Mouse (Mus musculus) testis, adult 2 months (tissue): ENCODE results near the gene Igf1r. TPM values are rescaled to one million over a fixed set of nuclear protein-coding genes. Genes with fewer than 3 reads are reported as not detected.

ENCODE experiments used
- H3K27ac ChIP-seq: fragments of 200-500 bp; 2 replicates; pipeline ENCODE4 v1.5.1; 2012; ENCODE audit warnings: low read depth, low read length; ENCODE audit not compliant: control insufficient read depth, insufficient read depth
- H3K27me3 ChIP-seq: fragments of 200-500 bp; 2 replicates; pipeline ENCODE4 v1.6.1; 2012; ENCODE audit warnings: mild to moderate bottlenecking, low read length, moderate library complexity; ENCODE audit not compliant: control insufficient read depth, insufficient read depth
- H3K36me3 ChIP-seq: fragments of 200-500 bp; 2 replicates; pipeline ENCODE4 v1.6.1; 2012; ENCODE audit warnings: mild to moderate bottlenecking, low read length; ENCODE audit not compliant: control insufficient read depth, insufficient read depth
- H3K4me1 ChIP-seq: fragments of 200-500 bp; 2 replicates; pipeline ENCODE4 v1.6.1; 2012; ENCODE audit warnings: low read length; ENCODE audit not compliant: control insufficient read depth, insufficient read depth
- H3K4me3 ChIP-seq: fragments of 200-500 bp; 2 replicates; pipeline ENCODE4 v1.5.1; 2012; ENCODE audit warnings: low read depth, mild to moderate bottlenecking, low read length, moderate library complexity, mixed read lengths; ENCODE audit not compliant: control insufficient read depth
- CTCF ChIP-seq: fragments of 200-500 bp; IDR thresholded peaks from 2 replicates; pipeline ENCODE4 v1.5.1; 2012; ENCODE audit warnings: low read depth, mild to moderate bottlenecking, inconsistent platforms, low read length, moderate library complexity; ENCODE audit not compliant: control insufficient read depth, insufficient read depth, insufficient replicate concordance
- POLR2A ChIP-seq: fragments of 200-500 bp; IDR thresholded peaks from 2 replicates; pipeline ENCODE4 v1.6.1; 2012; ENCODE audit warnings: low read depth, mild to moderate bottlenecking, inconsistent platforms, low read length, moderate library complexity; ENCODE audit not compliant: control insufficient read depth
- polyA plus RNA-seq: library from polyadenylated mRNA; depleted of rRNA; stranded (reverse); fragments of >200 nt; gene quantifications from 2 replicates; pipeline ENCODE4 v1.2.3, GENCODE M21; 2012

The Igf1r gene
- polyA plus RNA-seq, 1 experiment = 4.2 TPM

- no peaks in the 10 kb centered on the region for H3K27me3 ChIP-seq
- H3K27ac ChIP-seq = no peak overlapping the region
- no peak overlapping the region for H3K4me3 ChIP-seq
- TF ChIP-seq POLR2A (no peak), CTCF (no peak)
- no peaks in the 10 kb centered on the region; the same call in 1 of the 2 replicates for H3K4me1 ChIP-seq
- H3K36me3 ChIP-seq = no peaks in the 10 kb centered on the region
Observed at GRCm38 (mm10) chr7:68100388-68100787, 147.8 kb downstream of the Igf1r start.

DNA sequence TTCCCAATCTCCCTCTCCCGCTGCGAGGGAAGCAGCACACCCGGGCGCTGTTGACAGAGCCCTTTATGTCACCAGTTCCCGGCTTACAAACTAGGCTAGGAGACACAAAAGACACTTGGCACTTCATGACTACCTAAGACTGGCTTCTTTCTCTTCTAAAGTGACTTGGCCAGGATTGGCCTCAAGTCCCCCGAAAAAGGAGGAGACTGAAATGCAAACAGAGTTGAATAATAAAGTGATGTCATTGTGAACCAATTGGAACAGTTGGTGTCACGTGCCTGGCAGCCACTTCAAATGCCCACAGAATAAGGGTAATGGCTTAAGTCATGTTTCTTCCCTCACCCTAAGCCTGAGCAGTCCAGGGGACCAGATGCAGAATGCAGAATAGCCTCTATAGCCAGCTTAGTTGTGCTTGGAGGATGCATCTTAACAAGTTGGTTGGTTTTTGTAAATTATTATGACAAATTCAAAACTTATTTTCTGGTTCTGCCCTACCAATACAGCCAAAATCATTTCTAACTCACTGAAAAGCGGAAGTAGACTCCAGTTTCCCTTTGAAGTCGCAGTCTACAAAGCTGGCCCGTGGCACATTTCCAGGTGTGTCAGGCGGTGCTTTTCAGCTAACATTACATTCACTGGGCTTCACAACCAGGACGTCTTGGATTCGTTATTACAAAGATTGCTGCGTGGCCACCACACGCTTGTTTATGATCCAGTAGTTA, 150.0 kb downstream of the Igf1r start:
- Histone ChIP-seq H3K4me3 (no peak overlapping the region), H3K4me1 (no peaks in the 10 kb centered on the region), H3K27me3 (no peaks in the 10 kb centered on the region), H3K36me3 (no peaks in the 10 kb centered on the region), H3K27ac (no peak overlapping the region)
- no peak for TF ChIP-seq POLR2A
- no peak for TF ChIP-seq CTCF

DNA sequence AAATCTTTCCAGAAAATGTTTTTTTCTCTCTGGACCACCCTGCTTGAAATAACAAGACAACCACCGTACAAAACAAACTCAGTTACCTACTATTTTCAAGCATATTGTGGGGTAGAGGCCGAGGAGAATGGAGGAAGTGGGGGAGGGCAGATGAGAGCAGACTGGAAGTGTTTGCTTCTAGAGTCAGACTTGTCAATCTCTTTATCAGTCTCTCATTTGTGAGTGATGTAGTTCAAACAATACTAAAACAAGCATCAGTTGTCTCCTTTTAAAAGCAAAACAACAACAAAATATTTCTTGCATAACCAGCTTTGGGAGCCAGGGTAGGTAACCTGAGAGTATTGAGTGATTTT, 150.5 kb downstream of the Igf1r start:
- TF ChIP-seq CTCF (no peak), POLR2A (no peak)

GRCm38 (mm10) chr7:68111532-68111931, 158.9 kb downstream of the Igf1r start:
- Histone ChIP-seq H3K36me3 (no peaks in the 10 kb centered on the region), H3K27ac (no peak overlapping the region), H3K4me3 (no peak overlapping the region), H3K4me1 (peaks cover 4% of the 10 kb centered on the region), H3K27me3 (no peaks in the 10 kb centered on the region)
- TF ChIP-seq CTCF = no peak
- no peak for TF ChIP-seq POLR2A

More for the DNA sequence above, 150.5 kb downstream of the Igf1r start:
- no peak overlapping the region for H3K27ac ChIP-seq
- no peaks in the 10 kb centered on the region for H3K4me1 ChIP-seq
- H3K4me3 ChIP-seq = no peak overlapping the region
- H3K27me3 ChIP-seq = no peaks in the 10 kb centered on the region
- no peaks in the 10 kb centered on the region for H3K36me3 ChIP-seq

GRCm38 (mm10) chr7:68112582-68112981, 160.0 kb downstream of the Igf1r start:
- Histone ChIP-seq H3K4me1 (peaks cover 4% of the 10 kb centered on the region), H3K27me3 (no peaks in the 10 kb centered on the region), H3K36me3 (no peaks in the 10 kb centered on the region), H3K4me3 (no peak overlapping the region), H3K27ac (no peak overlapping the region)
- no peak for TF ChIP-seq POLR2A
- no peak for TF ChIP-seq CTCF

DNA sequence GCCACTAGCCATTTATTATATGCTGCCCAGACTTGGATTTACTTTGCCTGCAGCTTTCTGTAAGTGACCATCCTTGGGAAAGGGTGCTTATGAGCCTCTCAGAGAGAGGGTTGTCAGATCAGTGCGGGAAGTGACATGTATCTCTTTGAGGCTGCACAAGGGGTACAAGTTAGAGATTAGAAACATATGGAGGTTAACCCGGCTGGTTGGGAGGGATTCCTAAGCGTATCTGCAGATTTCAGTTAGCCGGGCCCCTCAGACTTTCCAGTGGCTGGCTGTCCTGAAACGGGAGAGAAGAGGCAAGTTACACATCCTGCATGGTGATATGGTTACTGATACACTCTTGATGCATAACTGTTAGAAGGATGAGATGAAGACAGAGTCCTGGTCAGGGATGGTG, 161.7 kb downstream of the Igf1r start:
- Histone ChIP-seq H3K4me1 (peaks cover 4% of the 10 kb centered on the region), H3K27ac (no peak overlapping the region), H3K27me3 (no peaks in the 10 kb centered on the region), H3K36me3 (no peaks in the 10 kb centered on the region), H3K4me3 (no peak overlapping the region)
- no peak for TF ChIP-seq CTCF
- no peak for TF ChIP-seq POLR2A

DNA sequence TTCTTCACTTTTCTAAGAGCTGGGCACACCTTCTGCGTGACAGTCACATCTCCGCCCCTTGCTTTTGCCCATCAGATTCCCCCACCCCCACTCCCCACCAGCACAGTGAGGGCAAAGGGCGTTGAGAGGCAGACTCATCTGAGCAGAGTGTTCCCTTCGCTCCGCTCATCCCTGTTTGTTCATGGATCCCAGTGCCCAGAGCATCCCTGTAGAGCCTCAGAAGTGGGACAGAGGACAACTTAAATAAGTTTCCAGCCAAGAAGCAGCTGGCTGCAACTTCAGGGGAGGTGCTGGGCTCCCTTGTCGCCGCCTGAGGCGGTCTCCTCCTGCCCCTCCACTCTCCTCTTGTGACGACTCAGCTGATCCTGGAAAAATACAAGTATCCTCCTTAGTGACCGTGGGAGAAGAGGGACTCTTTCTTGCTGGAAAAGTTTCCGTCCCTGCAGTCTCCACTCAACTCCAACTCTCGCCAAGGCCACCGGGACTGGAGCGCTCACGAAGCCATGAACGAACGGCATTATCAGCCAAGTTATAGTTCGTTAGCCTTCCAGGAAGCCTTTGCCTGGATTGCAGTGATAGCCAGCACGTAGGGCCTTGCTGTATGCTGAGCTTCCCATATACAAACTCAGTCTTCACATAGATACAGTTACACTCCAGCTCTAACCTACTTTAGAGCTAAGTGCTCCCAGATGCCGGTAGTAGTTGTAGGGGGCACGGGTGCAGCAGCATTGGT, 162.5 kb downstream of the Igf1r start:
- Histone ChIP-seq H3K27ac (peak overlapping the region; percentile 77), H3K27me3 (no peaks in the 10 kb centered on the region), H3K4me3 (no peak overlapping the region), H3K4me1 (peaks cover 4% of the 10 kb centered on the region), H3K36me3 (no peaks in the 10 kb centered on the region)
- no peak for TF ChIP-seq POLR2A
- TF ChIP-seq CTCF = no peak

- H3K4me1 ChIP-seq = peaks cover 4% of the 10 kb centered on the region
- H3K27me3 ChIP-seq = no peaks in the 10 kb centered on the region
- H3K27ac ChIP-seq = no peak overlapping the region
- H3K4me3 ChIP-seq = no peak overlapping the region
- no peaks in the 10 kb centered on the region for H3K36me3 ChIP-seq
- TF ChIP-seq POLR2A (no peak), CTCF (no peak)
Observed at GRCm38 (mm10) chr7:68117567-68117966, 164.9 kb downstream of the Igf1r start.
